Mouse (Mus musculus) cerebellum, postnatal 25 days (tissue): ENCODE results near the gene Psmc2.
A peak's percentile ranks its signal among the peaks of the same experiment; 100 is the strongest.

Experiments used
- DNase-seq, 2 experiments: peaks; one replicate each; pipeline ENCODE4 v3.0.0; 2021; ENCODE audit warnings: mixed read lengths in 2 of 2

The Psmc2 gene

DNA sequence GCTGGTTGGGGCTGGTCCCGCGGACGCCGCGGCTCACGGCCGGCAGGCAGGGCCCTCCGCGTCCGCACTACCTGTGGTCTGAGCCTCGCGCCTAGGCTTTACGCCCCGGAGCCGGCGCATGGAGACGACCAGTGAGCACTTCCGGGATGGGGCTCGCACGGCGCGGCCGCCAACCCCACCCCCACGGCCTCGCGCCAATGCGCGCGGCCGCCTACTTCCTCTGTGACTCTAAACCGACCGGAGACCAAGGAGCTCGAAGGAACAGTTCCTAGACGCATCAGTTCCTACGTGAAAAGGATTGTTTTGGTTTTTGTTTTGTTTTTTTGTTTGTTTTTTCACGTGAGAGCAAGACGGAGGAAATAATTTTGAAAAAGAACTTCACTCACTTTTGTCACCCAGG is at the start of gene Psmc2, which contains the start of gene Dnajc2:
Gene Psmc2 (plus strand): TSS at position 231 of the 400 bp plus-strand sequence.
Gene Dnajc2 (minus strand): TSS at position 199 of the 400 bp plus-strand sequence.
- DNase-seq: peak; percentile 91 to 95

DNA sequence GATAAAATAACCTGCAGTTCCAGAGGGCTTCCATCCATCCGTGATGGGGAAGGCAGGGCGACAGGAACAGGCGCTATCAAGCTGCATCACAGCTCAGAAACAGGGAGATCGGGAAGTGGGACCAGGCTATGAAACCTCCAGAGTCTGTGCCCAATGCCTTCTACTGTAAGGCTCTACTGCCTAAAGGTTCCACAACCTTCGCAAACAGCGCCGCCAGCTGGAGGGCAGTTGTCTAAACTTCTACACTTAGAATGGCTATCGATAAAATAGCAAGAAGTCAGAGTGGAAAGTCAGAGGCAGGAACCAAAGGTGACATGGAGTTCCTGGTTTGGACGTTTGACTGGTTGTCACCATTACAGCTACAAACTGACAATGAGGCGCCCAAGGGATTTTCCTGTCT is 49.5 kb upstream of the Psmc2 start:
- peak; percentile 46 to 83 for DNase-seq

DNA sequence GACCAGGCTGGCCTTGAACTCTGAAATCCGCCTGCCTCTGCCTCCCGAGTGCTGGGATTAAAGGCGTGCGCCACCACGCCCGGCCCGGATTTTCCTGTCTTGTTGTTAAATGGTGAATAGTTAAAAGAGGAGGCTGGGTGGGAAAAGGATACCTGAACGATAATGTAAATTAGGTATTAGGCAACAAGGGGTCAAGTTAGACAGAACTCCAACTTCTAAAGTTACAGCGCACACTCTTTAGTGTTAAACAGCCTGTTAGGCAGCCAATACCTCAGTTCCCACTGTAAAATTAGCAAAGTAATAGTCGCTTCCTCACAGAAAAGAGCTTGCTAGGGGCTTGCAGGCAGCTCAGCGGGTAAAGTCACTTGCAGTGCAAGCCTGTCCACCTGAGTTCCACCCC is 49.0 kb upstream of the Psmc2 start:
- DNase-seq: no peak

DNA sequence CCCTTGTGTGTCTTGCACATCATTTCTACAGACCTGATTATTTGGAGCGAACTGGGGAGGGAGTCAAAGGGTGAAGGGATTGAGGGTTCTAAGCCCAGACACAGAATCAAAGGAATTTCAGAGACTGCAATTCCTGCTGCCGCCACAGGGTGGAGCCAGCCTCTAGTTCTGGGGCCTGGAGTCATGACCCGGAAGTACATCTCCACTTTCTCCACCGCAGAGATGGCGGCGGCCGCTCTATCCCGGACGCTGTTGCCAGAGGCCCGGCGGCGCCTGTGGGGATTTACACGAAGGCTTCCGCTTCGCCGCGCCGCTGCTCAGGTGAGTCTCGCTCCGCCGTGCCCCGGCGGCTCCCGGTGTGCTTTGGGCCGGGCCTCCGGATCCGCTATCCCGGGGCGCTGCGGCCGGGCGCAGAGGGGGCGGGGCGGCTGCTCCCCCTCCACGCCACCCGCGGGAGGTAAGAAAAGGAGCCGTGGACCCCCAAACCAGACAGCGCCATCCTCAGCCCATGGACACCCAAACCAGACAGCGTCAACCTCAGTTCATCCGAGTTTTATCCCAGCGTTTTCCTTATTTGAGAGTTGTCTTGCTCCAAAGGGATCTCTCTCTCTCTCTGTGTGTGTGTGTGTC is 48.0 kb upstream of the Psmc2 start, which contains the start of gene Pmpcb:
Gene Pmpcb (plus strand): TSS at position 186 of the 630 bp plus-strand sequence.
- peak; percentile 92 to 93 for DNase-seq

DNA sequence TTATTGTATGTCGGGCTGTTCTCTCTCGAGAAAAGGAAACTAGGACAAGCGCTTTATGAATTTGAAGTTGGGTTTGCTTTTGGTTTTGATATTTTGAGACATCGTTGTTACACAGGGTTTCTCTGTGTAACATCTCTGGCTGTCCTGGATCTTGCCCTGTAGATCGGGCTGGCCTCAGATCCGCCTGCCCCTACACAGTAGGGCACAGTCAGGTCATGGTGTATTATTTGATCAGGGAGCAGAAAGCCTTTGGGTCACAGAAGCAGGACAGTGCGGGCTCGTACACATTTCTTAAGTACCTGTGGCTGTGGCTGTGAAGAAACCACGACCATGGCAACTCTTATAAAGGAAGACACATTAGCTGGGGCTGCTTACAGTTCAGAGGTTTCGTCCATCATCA is 47.5 kb upstream of the Psmc2 start:
- DNase-seq: no peak

DNA sequence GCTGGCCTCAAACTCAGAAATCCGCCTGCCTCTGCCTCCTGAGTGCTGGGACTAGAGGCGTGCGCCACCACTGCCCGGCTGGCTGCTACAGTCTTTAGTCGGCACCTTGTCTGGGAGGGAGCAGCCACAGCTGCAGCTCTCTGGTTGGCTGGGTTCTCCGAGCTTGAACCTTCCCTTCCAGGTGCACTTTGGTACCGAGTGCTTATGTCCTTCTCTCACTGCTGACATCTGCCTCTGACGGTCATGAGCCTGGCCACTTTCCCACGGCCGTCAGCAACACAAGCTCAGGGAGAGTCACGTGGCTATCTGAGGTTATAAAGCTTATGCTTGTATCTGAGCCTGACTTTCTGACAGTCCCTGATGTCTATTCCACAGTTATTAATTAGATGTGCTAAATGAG is 46.0 kb upstream of the Psmc2 start:
- no peak for DNase-seq

DNA sequence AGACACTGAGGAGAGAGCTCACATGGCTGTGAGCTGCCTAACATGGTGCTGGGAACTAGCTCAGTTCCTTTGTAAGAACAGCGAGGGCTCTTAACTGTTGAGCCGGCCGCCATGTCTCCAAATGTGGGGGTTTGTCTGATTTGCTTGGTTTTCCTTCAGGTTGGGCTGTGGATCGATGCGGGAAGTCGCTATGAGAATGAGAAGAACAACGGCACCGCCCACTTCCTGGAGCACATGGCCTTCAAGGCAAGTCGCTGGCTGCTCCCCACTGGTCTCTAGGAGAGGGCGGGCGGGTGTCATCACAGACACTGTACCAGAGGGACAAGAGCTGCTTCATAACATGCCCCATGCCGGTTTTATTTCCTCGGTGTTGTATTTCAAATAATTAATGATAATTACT is 45.2 kb upstream of the Psmc2 start:
- DNase-seq: no peak

DNA sequence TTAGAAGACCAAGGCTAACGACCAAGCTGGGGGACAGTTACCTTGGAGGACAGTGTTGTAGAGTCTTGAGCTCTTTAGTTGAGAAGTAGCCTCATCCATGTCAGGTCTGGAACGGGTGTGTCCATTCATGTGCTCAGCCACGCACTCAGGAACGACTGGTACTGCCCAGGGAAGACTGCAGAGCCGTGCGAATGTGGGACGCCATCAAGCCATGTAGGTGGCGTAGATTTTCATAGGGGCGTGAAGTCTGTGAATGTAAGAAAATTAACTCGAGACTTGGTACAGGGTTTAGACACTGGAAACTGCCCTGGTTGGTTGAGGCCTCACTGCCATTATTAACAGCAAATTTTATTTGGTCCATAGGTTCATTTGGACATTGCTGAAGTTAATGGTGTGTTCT is 41.5 kb upstream of the Psmc2 start:
- no peak for DNase-seq

DNA sequence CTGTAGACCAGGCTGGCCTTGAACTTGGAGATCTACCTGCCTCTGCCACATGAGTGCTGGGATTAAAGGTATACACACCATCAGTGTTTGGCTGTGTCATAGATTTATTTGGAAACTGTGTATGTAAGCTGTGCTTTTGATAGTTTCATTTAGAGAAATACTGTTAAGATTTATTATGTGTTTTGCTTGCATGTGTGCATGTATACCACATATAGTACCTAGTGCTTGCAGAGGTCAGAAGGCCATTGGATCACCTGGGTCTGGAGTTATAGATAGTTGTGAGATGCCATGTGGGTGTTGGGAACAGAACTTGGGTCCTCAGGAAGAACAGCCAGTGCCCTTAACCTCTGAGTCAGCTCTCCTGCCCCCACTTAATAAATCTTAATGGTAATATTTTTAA is 40.4 kb upstream of the Psmc2 start:
- DNase-seq: no peak

DNA sequence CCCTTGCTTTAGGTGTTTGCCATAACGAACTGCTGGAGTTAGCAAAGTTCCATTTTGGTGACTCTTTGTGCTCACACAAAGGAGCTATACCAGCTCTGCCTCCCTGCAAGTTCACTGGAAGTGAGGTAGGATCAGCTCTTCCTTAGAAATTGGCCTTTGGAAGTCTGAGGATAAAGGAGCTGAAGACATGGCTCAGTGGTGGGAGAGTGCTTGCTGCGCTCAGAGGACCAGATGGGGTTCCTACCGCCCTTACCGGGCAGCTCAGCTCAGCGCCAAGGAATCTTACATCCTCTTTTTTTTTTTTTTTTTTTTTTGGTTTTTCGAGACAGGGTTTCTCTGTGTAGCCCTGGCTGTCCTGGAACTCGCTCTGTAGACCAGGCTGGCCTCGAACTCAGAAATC is 39.1 kb upstream of the Psmc2 start:
- no peak for DNase-seq

DNA sequence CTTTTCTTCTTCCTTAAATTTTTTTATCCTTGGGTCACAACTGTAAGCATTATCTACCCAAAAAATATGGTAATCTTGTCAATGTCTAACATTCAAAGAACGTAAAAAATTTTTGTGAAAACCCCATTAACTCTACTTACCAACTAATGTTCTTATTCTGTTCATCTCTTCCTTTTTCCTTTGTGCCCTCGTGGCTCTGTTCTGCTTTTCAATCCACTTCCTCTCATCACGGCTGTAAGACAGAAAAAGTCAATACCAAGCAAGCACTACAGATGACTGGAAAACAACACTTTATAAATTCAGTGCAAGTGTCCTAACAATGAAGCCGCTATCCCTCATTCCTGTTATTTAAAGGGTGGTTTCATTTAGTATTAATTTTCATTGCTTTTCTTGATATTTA is 16.6 kb upstream of the Psmc2 start:
- no peak for DNase-seq

DNA sequence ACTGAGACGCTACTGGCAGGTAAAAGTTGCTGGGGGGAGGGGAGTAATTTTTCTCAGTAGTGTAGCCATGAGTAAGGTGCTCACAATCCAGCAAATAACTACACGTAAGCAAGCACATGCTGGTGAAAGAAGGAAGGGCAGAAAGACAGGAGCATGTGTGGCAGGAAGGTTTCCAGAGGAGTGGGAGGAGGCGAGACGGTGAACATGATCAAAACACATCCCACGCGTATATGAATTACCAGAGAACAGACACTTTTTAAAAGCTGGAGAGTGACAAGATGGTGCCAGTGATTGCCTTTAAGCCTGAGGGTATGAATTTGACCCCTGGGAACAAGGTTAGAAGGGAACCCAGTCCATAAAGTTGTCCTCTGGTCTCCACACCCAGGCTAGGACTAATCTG is 15.2 kb upstream of the Psmc2 start:
- no peak for DNase-seq

DNA sequence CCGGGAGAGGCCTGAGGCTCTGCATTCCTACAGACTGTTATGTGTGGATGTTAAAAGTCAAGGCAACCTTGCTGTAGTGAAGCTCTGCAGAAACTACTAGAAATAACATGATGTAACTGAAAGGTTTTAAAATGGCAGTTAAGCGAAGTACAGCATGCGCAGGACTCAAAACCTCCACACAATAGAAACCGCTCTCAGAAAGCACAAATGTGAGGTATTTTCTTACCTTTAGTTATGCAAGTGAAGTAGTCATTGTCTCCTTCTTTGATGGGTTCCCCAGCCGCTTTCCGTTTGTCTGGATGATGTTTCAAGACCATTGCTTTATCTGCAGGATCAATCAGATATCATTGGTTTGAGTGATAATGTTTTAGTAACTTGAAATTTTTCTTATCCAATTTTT is 8.6 kb upstream of the Psmc2 start:
- DNase-seq: no peak

DNA sequence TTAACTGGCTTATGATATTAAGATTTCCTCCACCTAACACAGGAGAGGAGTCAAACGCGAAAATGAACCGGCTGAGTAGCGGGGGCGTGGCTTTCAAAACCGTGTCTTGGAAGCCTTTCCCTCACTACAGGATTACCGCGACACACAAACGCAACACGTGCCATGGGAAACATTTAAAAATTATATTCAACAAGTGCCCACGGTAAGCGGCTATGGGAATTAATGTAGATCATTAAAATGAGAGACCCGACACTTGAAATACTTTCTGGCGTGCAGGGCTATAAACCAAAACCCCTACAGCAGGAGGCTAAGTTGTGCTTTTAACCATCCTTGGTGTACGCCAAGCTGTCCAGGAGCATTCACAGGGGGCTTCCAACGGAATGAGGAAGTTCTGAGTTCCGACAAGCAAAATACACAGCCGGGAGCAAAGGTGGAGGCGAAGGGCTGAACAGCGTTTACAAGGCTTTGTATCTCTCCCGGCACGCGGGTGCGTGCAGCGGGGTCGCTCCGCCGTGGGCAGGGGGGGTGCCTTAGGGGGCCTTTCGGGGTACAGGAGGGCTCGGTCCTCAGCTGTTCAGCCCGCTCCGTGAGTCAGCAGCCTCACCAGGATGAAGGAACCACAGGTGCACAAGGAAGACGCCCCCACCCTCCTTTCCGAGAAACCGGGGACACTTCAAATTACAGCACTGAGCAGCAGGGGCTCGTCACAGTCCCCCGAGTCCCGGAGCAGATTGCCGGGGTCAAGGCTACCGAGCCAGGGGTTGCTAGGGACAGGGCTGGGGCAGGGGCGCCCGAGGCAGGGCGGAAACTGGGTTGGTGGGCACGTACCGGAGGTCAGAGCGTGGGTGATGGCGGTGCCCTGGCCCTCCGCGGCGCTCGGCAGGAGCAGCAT is 676 bp upstream of the Psmc2 start:
- peak in 1 of 2 experiments; percentile 19 for DNase-seq

DNA sequence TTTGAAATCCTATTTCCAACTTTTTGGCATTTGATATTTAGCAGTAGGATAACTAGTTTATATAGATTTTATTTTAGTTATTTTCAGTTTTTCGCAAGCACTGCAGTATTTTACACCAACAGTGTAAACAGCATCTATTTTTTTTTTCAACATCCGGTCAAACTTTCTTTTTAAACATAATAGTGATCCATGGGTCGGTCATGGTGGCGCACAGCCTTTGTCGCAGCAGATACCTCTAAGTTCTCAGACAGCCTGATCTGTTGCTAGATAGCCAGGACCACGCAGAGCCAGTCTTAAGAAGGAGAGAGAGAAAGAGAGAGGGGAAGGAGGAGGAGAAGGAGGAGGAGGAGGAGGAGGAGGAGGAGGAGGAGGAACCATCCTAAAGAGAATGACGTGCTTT is 693 bp downstream of the Psmc2 start:
- DNase-seq: no peak

DNA sequence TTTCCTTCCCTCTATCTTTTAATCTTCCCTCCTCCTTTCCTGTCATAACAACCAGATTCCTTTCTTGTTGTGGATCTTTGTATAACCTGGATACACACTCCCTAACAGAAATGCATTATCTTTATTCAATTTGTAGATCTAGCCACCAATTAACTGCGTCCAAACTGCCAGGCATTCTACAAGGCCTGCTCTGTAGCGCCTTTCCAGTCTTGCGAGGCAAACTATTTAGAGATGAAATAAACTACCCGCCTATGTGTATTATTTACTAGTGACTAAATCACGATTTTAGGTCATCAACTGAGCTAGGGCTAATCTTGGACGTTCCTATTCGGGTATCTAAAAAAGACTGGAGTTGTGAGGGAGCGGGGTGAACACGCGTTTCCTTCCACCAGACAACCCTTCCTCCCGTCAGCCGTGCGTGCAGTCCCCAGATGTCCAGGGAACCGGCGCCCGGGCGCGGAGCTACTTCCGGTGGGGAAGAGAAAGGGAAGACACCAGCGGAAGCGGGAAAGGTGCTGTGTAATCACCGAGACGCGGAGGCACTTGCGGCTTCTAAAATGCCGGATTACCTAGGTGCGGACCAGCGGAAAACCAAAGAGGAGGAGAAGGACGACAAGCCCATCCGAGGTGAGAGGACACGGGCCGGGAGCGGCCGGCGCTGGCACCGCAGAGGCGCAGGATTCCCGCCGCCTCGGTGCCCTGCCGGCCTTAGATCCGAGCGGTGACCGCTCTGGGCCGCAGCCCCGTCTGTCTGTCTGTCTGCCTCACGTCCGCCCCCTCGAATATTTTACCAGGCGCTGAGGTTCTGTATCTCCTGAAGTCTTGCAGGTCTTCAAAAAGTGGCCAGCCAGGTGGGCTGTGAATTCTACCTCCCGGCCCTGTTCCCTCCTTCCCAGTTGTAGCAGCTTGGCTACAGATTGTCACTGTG is 1.4 kb downstream of the Psmc2 start:
- DNase-seq: peak; percentile 94 to 95

DNA sequence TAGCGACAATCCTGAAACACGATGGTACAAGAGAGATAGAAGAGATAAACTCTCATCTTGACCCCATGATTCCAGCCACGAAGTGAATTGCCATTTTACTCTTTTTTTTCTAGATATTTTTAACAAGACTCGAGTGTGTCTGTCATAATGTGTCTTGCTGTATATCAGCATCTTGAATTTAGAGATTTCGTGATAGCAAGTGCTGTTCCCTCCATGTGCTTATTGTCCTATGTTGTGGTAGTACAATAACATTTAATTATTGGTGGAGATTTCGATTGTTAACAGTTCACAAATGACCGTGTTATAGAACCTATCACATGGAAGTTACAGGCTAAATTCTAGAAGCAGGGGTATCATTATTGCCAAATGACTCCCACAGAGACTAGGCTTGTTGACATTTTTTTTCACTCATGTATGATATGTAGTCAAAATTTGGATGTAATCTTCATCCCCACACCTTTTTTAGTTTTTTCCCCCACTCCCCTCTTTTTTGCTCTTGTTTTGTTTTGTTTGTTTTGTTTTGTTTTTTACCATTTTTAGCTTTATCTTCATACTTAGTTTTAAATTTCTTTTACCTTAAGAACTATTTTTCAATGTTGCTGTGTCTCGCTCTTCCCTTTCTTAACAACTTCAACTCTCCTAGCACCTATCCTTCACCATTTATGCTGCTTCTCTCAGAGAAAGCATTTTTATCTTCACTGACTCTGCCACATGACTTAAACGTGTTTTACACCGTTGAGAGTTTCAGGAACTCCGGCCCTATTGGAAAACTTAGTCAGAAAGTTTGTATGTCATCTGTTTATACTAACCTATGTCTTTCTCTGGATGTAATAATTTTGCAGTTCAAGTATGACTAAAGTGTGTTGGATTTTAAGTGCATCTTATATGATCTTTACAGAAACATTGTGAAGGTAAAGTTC is 2.4 kb downstream of the Psmc2 start:
- no peak for DNase-seq

DNA sequence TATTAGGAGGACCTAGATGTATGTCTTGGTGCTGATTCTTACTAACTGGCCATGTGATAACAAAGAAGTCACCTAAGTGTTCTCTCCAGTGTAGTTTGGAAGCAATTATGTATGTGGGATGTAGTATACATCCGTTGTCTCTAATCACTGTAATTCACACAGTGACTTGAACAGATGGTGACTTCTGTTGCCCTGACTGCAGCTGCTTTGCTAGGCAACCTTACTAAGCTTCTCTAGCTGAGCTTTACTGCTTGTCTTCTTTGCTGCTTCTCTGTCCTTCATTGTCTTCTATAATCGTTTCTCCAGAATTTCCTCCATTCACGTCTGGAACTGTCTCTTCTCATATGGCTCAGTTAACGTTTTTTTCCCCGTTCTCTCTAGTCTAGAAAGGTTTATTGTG is 4.0 kb downstream of the Psmc2 start:
- DNase-seq: no peak

DNA sequence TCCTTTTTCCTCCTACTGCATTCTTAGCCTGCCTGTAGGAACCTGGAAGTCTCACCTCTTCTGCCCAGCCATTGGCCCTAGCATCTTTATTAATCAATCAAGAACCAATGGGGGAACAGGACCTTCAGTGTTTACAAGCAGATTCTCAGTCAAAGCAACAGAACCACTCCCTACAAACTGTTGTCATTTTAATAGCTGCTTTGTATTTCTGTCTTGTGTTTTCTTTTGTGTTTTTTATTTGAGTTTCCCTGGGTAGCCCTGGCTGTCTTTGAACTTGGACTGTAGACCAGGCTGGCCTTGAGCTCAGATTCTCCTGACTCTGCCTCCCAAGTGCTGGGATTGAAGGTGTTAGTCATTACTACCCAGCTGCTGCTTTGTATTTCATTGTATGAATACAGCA is 7.1 kb downstream of the Psmc2 start:
- no peak for DNase-seq

DNA sequence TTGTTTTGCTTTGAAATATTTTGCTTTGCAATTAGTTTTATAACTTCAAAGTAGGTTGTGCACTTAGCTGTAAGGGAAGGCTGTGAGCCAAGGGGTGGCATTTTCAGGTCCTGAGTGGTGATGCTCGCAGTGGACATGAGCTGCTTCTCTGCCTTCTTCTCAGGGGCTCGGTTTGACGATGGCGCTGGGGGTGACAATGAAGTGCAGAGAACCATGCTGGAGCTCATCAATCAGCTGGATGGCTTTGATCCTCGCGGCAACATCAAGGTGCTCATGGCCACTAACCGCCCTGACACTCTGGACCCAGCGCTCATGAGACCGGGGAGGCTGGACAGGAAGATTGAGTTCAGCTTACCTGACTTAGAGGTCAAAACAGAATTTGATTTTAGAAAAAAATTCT is 17.8 kb downstream of the Psmc2 start:
- DNase-seq: no peak

DNA sequence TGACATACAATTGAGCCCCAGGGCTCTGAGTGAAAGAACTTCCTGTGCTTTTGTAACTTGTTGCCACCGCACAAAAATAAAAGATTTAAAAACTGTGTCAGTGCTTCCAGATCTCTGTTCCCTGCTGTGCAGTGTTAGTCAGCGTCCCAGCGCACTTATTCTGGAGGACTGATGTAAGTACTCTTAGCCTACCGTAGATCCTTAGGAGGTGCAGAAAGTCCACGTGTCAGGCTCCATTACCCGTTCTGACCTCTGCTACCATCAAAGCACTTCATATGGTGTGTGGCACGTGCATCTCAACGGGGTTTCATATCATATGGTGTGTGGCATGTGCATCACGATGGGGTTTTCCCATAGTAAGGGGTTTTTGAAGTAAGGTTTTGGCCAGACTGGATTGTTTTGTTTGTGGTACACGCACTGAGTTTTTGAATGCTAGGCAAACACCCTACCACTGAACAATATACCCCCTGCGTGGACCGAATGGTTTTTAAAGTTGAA is 18.7 kb downstream of the Psmc2 start:
- DNase-seq: no peak

DNA sequence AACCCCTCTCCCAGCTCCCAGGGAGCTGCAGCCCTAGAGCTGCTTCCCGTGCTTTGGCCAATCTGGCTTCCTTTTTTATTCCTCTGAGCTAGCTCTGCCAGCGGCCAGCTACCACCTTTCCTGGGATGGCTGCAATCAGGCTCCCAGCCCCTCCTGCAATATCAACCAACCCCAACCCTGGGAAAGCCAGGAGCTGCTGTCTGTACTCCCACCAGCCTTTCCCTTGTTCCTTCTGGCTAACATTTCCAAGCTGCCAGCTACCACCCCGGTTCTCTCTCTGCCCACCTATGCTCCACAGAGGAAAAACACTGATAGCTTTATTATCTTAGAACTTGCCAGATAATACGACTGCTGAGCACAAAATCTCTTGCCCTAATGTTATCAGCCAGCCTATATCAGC is 19.8 kb downstream of the Psmc2 start:
- DNase-seq: no peak
